Mouse (Mus musculus): ENCODE results near the gene Tmem179b. TPM values are rescaled to one million over a fixed set of nuclear protein-coding genes. Genes with fewer than 3 reads are reported as not detected.

Tmem179b gene
- polyA plus RNA-seq, 1 experiment: 88.7 TPM

DNA sequence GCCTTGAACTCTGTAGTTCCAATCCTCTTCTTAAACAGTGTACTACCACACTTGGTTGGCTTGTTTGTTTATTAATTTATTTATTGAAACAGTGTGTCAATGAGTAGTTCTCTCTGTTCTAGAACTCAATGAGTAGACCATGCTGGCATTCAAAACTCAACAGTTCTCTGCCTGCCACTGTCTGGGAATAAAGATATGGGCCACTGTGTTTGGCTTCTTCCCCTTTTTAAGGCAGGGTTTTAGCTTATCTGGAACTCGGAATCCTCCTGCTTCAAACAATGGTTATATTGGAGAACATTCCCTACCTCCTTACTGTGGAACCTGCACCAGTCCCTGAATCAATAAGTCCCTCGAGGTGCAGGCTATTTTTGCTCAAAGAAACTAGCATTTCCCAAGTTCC lies 15.4 kb downstream of the Tmem179b start:
- no peak overlapping the region for H3K4me3 ChIP-seq (replicated peaks; ENCODE audit: extremely low read depth, low read depth, low read length)
- DNase-seq: no peak

DNA sequence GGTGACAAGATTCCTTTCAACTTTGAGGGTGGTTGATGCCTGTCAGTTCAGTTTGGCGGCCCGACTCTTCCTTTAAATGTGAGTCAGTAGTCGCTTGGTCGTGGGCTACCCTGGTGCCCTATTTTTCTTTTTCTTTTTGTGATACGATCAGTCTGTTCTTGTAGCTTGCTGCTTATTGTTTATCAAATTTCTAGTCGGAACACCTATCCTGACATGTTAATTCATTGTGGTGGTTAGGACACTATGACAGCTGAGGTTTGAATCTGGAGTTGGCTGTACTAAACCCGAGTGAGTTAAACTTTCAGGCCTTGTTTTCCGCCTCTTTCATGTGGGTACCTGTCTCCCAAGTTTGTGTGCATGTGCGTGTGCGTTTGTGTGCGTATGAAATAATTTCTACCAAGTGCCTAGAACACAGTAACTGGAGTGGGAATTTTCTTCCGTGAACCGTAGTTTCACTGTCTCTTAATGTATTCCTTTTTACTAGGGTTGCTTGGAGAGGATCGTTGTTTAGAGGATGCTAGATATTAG lies 16.7 kb downstream of the Tmem179b start:
- Histone ChIP-seq H3K4me1 (ENCODE audit: control insufficient read depth, insufficient read depth, low read length) (peaks cover 17% of the 10 kb centered on the region), H3K4me3 (replicated peaks; ENCODE audit: extremely low read depth, low read depth, low read length) (peak overlapping the region; percentile 91)
- DNase-seq: no peak
- TF ChIP-seq POLR2A (IDR thresholded peaks at IDR 0.05; ENCODE audit: borderline replicate concordance, extremely low read depth, low read depth, low read length) (no peak), CTCF (IDR thresholded peaks at IDR 0.05; ENCODE audit: insufficient read depth, low read length) (no peak)
- 2% methylated on average over 14 of the region's 14 CpGs for whole genome bisulfite sequencing

More for the DNA sequence above, 15.4 kb downstream of the Tmem179b start:
- TF ChIP-seq POLR2A (IDR thresholded peaks at IDR 0.05; ENCODE audit: borderline replicate concordance, extremely low read depth, low read depth, low read length): no peak
- 76% methylated on average over 2 of the region's 2 CpGs for WGBS
- peaks cover 17% of the 10 kb centered on the region for H3K4me1 ChIP-seq (ENCODE audit: control insufficient read depth, insufficient read depth, low read length)

DNA sequence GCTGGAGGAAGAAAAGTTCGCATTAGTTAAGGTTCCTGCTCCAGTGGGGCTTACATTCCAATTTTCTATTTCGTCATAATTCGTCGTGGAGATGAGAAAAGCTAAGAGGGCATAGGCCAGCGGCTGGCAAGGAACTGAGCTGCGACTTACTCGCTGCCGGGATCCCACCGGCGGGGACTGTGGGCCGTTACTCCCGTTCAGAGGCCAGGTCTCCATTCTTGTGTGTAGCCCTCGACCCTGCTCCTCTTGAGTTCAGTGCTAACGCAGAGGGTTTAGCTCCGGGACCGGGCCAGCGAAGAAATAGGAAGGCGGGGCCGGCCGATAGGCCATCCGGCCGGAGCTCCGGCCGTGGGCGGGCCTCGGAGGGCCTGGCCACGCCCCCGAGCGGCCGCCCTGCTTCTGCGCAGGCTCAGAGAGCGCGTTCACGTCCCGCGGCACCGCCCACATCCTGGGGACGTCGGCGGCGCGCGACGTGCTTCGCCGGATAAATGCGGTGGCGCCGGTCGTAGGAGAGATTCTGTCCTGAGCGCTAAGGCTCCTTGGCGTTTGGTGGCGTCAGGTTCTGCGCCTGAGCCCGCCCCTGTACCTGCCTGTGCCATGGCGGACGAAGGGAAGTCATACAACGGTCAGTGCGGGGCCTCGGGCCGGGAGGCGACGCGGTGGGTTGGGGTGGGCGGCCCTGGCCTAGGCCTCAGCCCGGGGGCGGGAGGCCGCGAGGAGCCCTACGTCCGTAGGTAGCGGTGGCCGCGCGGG lies 17.5 kb downstream of the Tmem179b start, which contains the start of gene Nxf1:
TSS of gene Nxf1 (plus strand) at position 439 of the 753 bp plus-strand sequence.
- TF ChIP-seq CTCF (IDR thresholded peaks at IDR 0.05; ENCODE audit: insufficient read depth, low read length): no peak
- peak; percentile 94 for TF ChIP-seq POLR2A (IDR thresholded peaks at IDR 0.05; ENCODE audit: borderline replicate concordance, extremely low read depth, low read depth, low read length)
- peak; percentile 89 for DNase-seq
- peak within 1 kb of the TSS; percentile 97 for H3K4me3 ChIP-seq (replicated peaks; ENCODE audit: extremely low read depth, low read depth, low read length)
- H3K4me1 ChIP-seq (ENCODE audit: control insufficient read depth, insufficient read depth, low read length): peaks cover 17% of the 10 kb centered on the region
- WGBS: under 1% methylated on average over 75 of the region's 75 CpGs

DNA sequence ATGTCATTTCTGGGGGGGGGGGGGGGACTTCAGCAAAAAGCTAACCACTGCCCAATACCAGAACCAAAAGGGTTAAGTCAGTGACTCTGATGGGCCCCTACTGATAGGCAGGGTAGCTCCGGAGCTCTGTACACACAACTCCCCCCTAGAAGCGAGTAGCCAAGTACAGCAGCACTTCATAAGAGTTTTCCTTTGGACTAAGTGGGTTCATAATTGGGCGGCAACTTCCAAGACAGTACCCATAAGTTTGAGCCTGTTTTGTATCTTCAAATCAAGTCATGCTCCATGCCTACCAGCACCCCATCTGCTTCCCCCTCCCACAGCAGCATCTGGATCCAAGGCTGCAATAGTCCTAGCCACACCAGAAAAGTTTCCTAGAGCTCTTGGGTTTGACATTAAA lies 18.6 kb downstream of the Tmem179b start:
- WGBS: 47% methylated on average over 3 of the region's 3 CpGs
- H3K4me3 ChIP-seq (replicated peaks; ENCODE audit: extremely low read depth, low read depth, low read length): no peak overlapping the region
- TF ChIP-seq CTCF (IDR thresholded peaks at IDR 0.05; ENCODE audit: insufficient read depth, low read length): no peak
- TF ChIP-seq POLR2A (IDR thresholded peaks at IDR 0.05; ENCODE audit: borderline replicate concordance, extremely low read depth, low read depth, low read length): no peak
- H3K4me1 ChIP-seq (ENCODE audit: control insufficient read depth, insufficient read depth, low read length): peaks cover 17% of the 10 kb centered on the region
- no peak for DNase-seq

DNA sequence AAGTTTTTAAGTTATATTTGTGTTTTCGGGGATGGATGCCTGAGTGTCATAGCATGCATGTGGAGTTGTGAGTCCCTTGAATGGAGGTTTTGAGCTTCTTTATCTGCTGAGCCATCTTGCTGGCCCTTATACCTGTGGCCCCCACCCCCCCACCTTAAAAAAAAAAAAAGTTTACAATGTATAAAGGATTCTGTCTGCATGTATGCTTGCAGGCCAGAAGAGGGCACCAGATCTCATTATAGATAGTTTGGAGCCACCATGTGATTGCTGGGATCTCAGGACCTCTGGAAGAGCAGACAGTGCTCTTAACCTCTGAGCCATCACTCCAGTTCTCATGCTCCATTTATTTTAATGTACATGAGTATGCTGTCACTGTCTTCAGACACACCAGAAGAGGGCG lies 26.9 kb downstream of the Tmem179b start:
- no peak overlapping the region for H3K4me3 ChIP-seq (replicated peaks; ENCODE audit: extremely low read depth, low read depth, low read length)
- TF ChIP-seq POLR2A (IDR thresholded peaks at IDR 0.05; ENCODE audit: borderline replicate concordance, extremely low read depth, low read depth, low read length): no peak
- no peak for TF ChIP-seq CTCF (IDR thresholded peaks at IDR 0.05; ENCODE audit: insufficient read depth, low read length)
- no peak for DNase-seq
- H3K4me1 ChIP-seq (ENCODE audit: control insufficient read depth, insufficient read depth, low read length): peaks cover 8% of the 10 kb centered on the region
- WGBS: 70% methylated on average over 2 of the region's 2 CpGs

DNA sequence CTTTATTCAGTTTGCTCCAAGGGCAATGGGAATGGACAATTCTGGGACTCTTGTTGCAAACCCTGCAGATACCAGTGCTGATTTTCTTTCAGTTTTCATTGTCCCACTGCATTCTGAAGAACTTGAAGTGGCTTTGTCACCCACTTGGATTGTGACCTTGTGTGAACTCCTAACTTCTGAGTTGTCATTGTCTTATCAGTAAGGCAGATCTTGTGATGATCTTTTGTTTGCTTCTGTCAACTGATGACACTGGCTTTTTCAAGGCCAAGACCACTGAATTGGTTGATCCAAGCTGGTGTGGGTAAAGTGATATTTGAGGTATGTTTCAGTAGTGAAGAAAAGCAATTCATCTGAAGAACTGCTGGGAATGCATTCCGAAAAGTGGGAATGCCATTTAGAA lies 28.9 kb downstream of the Tmem179b start:
- H3K4me3 ChIP-seq (replicated peaks; ENCODE audit: extremely low read depth, low read depth, low read length): no peak overlapping the region
- H3K4me1 ChIP-seq (ENCODE audit: control insufficient read depth, insufficient read depth, low read length): peaks cover 13% of the 10 kb centered on the region
- TF ChIP-seq POLR2A (IDR thresholded peaks at IDR 0.05; ENCODE audit: borderline replicate concordance, extremely low read depth, low read depth, low read length) (no peak), CTCF (IDR thresholded peaks at IDR 0.05; ENCODE audit: insufficient read depth, low read length) (no peak)
- no peak for DNase-seq
- 89% methylated on average over 1 of the region's 1 CpGs for WGBS

DNA sequence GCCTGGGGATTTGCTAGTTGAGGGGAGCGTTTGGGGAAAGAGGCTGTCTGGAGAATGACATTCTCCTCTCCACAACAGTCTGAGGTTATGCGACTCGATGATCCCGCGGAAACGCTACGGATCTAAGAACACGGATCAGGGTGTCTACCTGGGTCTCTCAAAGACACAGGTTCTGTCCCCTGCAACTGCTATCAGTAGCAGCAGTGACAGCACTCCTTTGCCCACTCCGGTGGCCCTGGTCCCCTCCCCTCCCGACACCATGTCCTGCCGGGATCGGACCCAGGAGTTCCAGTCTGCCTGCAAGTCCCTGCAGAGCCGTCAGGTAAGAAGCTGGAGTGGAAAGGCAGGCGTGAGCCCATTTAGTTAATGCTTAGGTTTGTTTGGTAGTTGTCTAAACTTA lies 32.1 kb downstream of the Tmem179b start:
- TF ChIP-seq CTCF (IDR thresholded peaks at IDR 0.05; ENCODE audit: insufficient read depth, low read length) (no peak), POLR2A (IDR thresholded peaks at IDR 0.05; ENCODE audit: borderline replicate concordance, extremely low read depth, low read depth, low read length) (no peak)
- peaks cover 13% of the 10 kb centered on the region for H3K4me1 ChIP-seq (ENCODE audit: control insufficient read depth, insufficient read depth, low read length)
- no peak for DNase-seq
- H3K4me3 ChIP-seq (replicated peaks; ENCODE audit: extremely low read depth, low read depth, low read length): peak overlapping the region; percentile 83
- 8% methylated on average over 14 of the region's 14 CpGs for WGBS

DNA sequence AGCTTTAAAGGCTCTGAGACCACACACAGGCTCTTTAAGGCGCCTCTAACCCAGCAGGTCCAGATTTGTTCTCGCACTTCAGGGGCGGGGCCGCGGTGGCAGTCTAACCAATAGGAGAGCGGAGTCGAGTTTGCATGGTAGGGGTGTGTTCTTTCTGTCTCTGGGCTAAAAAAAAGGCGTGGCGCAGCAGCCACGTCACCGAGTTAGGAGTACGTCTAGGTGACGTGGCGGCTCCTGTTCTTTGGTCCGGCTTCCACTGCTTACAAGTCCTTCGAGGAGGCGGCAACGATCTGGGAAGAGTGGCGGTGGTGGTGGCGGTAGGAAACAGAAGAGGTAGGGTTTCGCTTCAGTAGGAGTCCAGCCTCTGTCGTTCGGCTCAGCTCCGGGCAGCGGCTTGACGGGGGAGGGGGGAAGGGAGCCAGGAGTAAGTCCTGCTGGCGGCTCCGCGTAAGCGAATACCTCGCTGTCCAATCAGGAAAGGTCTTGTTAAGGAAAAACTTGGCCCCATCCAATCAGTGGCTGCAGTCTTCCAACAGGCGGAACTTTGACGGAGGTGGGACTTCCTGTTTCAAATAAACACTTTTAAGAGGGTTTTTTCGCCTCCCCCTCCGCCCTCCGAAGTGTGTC lies 32.9 kb downstream of the Tmem179b start, which contains the start of gene Stx5a:
TSS of gene Stx5a (plus strand) at position 171 of the 627 bp plus-strand sequence.
- under 1% methylated on average over 36 of the region's 36 CpGs for WGBS
- peak; percentile 95 for DNase-seq

DNA sequence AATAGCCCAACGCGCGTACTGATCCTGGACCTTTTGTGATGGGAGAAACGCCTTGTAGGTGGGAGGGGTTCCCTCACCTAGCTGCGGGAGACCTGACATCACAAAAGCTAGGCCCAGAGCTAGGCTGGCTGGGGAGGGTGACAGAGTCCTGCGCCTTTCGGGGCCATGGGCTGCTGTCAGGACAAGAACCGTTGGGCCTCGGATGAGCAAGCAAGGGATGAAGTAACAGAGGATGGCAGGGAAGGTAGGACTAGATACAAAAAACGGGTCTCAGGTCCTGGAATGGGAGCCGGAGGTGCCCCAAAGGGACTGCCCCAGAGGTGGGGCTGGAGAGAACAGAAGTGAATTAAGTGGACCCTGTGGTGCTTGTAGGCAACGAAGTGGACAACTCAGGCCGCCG lies 33.7 kb downstream of the Tmem179b start, which contains the start of gene 1700092M07Rik:
TSS of gene 1700092M07Rik (plus strand) at position 116 of the 400 bp plus-strand sequence.
- no peak for TF ChIP-seq CTCF (IDR thresholded peaks at IDR 0.05; ENCODE audit: insufficient read depth, low read length)
- Histone ChIP-seq H3K4me1 (ENCODE audit: control insufficient read depth, insufficient read depth, low read length) (peaks cover 13% of the 10 kb centered on the region), H3K4me3 (replicated peaks; ENCODE audit: extremely low read depth, low read depth, low read length) (peak within 1 kb of the TSS; percentile 98)
- no peak for DNase-seq
- WGBS: 64% methylated on average over 14 of the region's 14 CpGs

More for the DNA sequence above, 32.9 kb downstream of the Tmem179b start, which contains the start of gene Stx5a:
- TF ChIP-seq POLR2A (IDR thresholded peaks at IDR 0.05; ENCODE audit: borderline replicate concordance, extremely low read depth, low read depth, low read length) (peak; percentile 96), CTCF (IDR thresholded peaks at IDR 0.05; ENCODE audit: insufficient read depth, low read length) (no peak)
- Histone ChIP-seq H3K4me1 (ENCODE audit: control insufficient read depth, insufficient read depth, low read length) (peaks cover 13% of the 10 kb centered on the region), H3K4me3 (replicated peaks; ENCODE audit: extremely low read depth, low read depth, low read length) (peak within 1 kb of the TSS; percentile 98)

All from lung, adult 2 months (tissue).